Mouse (Mus musculus): Measurements from ENCODE around the gene Olfr450. TPM values are rescaled to one million over a fixed set of nuclear protein-coding genes. Genes with fewer than 3 reads are reported as not detected.

The Olfr450 gene
- polyA plus RNA-seq, 1 experiment from 2014 or later, result not detected

Other genes starting within 250 kb of the Olfr450 start
- gene Tcaf3, start 214.2 kb upstream of the Olfr450 start, polyA plus RNA-seq (2015; fragmentation: Nextera tagmentation; extraction: Ambion mirVana), result not detected in 2 replicates
- gene Tcaf2, start 166.7 kb upstream of the Olfr450 start, polyA plus RNA-seq (2015; fragmentation: Nextera tagmentation; extraction: Ambion mirVana), result 0.21 and 0.22 TPM in 2 replicates
- gene Tcaf1, start 101.9 kb upstream of the Olfr450 start, polyA plus RNA-seq (2015; fragmentation: Nextera tagmentation; extraction: Ambion mirVana), result 4.9 and 5.1 TPM in 2 replicates
- gene Olfr453, start 72.6 kb upstream of the Olfr450 start, polyA plus RNA-seq (2015; fragmentation: Nextera tagmentation; extraction: Ambion mirVana), result not detected in 2 replicates
- gene Olfr38, start 55.5 kb upstream of the Olfr450 start, polyA plus RNA-seq (2015; fragmentation: Nextera tagmentation; extraction: Ambion mirVana), result not detected in 2 replicates
- not detected in 2 replicates for gene Olfr452, start 26.8 kb upstream of the Olfr450 start, polyA plus RNA-seq (2015; fragmentation: Nextera tagmentation; extraction: Ambion mirVana)
- gene Olfr449, start 22.4 kb downstream of the Olfr450 start, polyA plus RNA-seq (2015; fragmentation: Nextera tagmentation; extraction: Ambion mirVana), result not detected in 2 replicates
- gene Olfr448, start 78.5 kb downstream of the Olfr450 start, polyA plus RNA-seq (2015; fragmentation: Nextera tagmentation; extraction: Ambion mirVana), result not detected in 2 replicates
- gene Olfr447, start 96.9 kb downstream of the Olfr450 start, polyA plus RNA-seq (2015; fragmentation: Nextera tagmentation; extraction: Ambion mirVana), result not detected in 2 replicates
- gene Olfr446, start 109.4 kb downstream of the Olfr450 start, polyA plus RNA-seq (2015; fragmentation: Nextera tagmentation; extraction: Ambion mirVana), result not detected in 2 replicates
- gene Olfr444, start 137.1 kb downstream of the Olfr450 start, polyA plus RNA-seq (2015; fragmentation: Nextera tagmentation; extraction: Ambion mirVana), result not detected in 2 replicates

Data from liver, embryonic 16.5 days (tissue).